Mouse (Mus musculus): ENCODE data around the gene Phactr2. TPM values are rescaled to one million over a fixed set of nuclear protein-coding genes. Genes with fewer than 3 reads are reported as not detected.
"Not testable (repeated sequence)": the region's sequence is repeated elsewhere in the genome, so short reads cannot be mapped to it uniquely, and the experiment has no call there.

The Phactr2 gene
- polyA plus RNA-seq, 1 experiment from 2014 or later, result 70.5 TPM

GRCm38 (mm10) chr10:13468025-13468529, 6.1 kb downstream of the Phactr2 start:
- H3K4me2 ChIP-seq; H3K9ac ChIP-seq (ENCODE audit: low read depth, low read length); H3K4me1 ChIP-seq (ENCODE audit: control insufficient read depth, insufficient read depth, low read length); H3K9me3 ChIP-seq (replicated peaks; ENCODE audit: control insufficient read depth, low read length); H3K36me3 ChIP-seq (ENCODE audit: control insufficient read depth, insufficient read depth, low read length); ATAC-seq (replicated peaks; ENCODE audit: insufficient number of reproducible peaks, low FRiP score, low TSS enrichment); H3K27ac ChIP-seq (ENCODE audit: low read depth, low read length); H3K4me3 ChIP-seq (ENCODE audit: low read depth, low read length): not testable (repeated sequence)
- 71% methylated on average over 6 of the region's 6 CpGs for WGBS (ENCODE audit: insufficient replicate concordance)
- peaks cover 13% of the 10 kb centered on the region for H3K27me3 ChIP-seq (ENCODE audit: control insufficient read depth, insufficient read depth, low read length)

DNA sequence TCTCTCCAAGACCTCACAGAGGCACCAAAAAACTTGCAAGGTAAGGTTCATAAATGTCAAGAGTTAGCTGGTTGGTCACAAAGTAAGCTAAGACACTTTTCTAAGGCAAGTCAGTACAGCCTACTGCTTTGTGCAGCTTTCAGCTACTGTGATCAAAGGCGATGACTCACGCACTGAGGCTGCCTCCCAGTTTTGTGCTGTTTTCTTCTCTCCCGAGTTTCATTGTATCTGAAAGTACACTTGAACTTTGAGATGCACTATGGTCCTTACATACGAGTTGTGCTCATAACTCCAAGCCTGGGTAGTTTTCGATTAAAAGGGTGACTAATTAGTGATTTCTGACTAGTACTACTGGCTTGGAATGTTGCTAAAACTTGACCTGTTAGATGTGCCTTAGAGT, 7.3 kb downstream of the Phactr2 start:
- H3K36me3 ChIP-seq (ENCODE audit: control insufficient read depth, insufficient read depth, low read length), result no peaks in the 10 kb centered on the region
- no peak for ATAC-seq (replicated peaks; ENCODE audit: insufficient number of reproducible peaks, low FRiP score, low TSS enrichment)
- H3K27ac ChIP-seq (ENCODE audit: low read depth, low read length), result no peak overlapping the region
- H3K27me3 ChIP-seq (ENCODE audit: control insufficient read depth, insufficient read depth, low read length), result peaks cover 3% of the 10 kb centered on the region; the same call in 1 of the 2 replicates
- H3K4me1 ChIP-seq (ENCODE audit: control insufficient read depth, insufficient read depth, low read length), result no peaks in the 10 kb centered on the region
- no peak overlapping the region for H3K9ac ChIP-seq (ENCODE audit: low read depth, low read length)
- H3K4me2 ChIP-seq, result no peak overlapping the region
- H3K9me3 ChIP-seq (replicated peaks; ENCODE audit: control insufficient read depth, low read length), result 0 out of 2 replicates have a peak, but pooled peaks cover 3% of the 10 kb centered on the region
- 63% methylated on average over 5 of the region's 5 CpGs for WGBS (ENCODE audit: insufficient replicate concordance)
- no peak overlapping the region for H3K4me3 ChIP-seq (ENCODE audit: low read depth, low read length)

GRCm38 (mm10) chr10:13464295-13464694, 9.9 kb downstream of the Phactr2 start:
- whole genome bisulfite sequencing (ENCODE audit: insufficient replicate concordance), result 85% methylated on average over 3 of the region's 3 CpGs
- H3K4me1 ChIP-seq (ENCODE audit: control insufficient read depth, insufficient read depth, low read length); ATAC-seq (replicated peaks; ENCODE audit: insufficient number of reproducible peaks, low FRiP score, low TSS enrichment); H3K27me3 ChIP-seq (ENCODE audit: control insufficient read depth, insufficient read depth, low read length); H3K9me3 ChIP-seq (replicated peaks; ENCODE audit: control insufficient read depth, low read length); H3K4me2 ChIP-seq; H3K36me3 ChIP-seq (ENCODE audit: control insufficient read depth, insufficient read depth, low read length); H3K27ac ChIP-seq (ENCODE audit: low read depth, low read length); H3K4me3 ChIP-seq (ENCODE audit: low read depth, low read length); H3K9ac ChIP-seq (ENCODE audit: low read depth, low read length): not testable (repeated sequence)

DNA sequence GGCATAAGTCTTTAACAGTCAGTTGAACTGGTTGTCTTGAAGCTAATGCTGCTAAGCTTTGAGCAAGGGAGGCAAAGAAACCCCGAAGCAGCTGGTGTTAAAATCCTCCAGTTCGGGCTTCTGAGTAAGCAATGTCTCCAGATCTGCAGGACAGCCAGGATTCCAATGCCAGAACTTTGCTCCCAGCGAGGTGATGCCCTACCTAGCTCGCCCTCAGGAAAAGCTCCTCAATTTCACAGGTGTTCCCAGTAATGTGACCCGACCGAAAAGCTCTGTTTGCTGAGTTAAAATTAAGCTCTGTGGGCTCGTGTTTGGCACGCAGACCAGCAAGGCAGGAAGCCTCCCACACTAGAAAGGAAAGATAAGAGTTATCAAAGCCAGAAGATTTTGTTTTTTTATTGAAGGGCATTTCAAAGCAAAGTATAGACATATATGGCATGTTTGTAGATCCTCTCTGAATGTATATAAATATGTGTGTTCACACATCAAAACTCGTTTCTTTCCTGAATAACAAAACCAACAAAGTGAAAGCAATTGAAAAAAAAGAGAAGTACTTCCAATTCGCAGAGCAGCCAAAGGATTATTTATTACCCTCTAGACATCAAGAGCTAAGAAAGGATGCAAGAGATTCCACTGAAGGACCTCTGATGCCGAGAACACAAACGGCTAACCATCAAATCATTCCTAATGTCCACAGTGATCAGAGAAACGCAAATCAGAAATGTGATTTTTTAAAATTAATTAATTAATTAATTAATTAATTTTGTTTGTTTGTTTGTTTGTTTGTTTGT, 20.8 kb downstream of the Phactr2 start:
- Histone ChIP-seq H3K4me1 (ENCODE audit: control insufficient read depth, insufficient read depth, low read length) (no peaks in the 10 kb centered on the region), H3K9ac (ENCODE audit: low read depth, low read length) (no peak overlapping the region), H3K4me3 (ENCODE audit: low read depth, low read length) (no peak overlapping the region), H3K27me3 (ENCODE audit: control insufficient read depth, insufficient read depth, low read length) (no peaks in the 10 kb centered on the region), H3K27ac (ENCODE audit: low read depth, low read length) (no peak overlapping the region), H3K36me3 (ENCODE audit: control insufficient read depth, insufficient read depth, low read length) (no peaks in the 10 kb centered on the region), H3K9me3 (replicated peaks; ENCODE audit: control insufficient read depth, low read length) (no peaks in the 10 kb centered on the region), H3K4me2 (no peak overlapping the region)
- whole genome bisulfite sequencing (ENCODE audit: insufficient replicate concordance), result 61% methylated on average over 13 of the region's 13 CpGs
- no peak for ATAC-seq (replicated peaks; ENCODE audit: insufficient number of reproducible peaks, low FRiP score, low TSS enrichment)

GRCm38 (mm10) chr10:13451640-13452039, 22.6 kb downstream of the Phactr2 start:
- no peaks in the 10 kb centered on the region for H3K36me3 ChIP-seq (ENCODE audit: control insufficient read depth, insufficient read depth, low read length)
- no peak overlapping the region for H3K9ac ChIP-seq (ENCODE audit: low read depth, low read length)
- no peak overlapping the region for H3K27ac ChIP-seq (ENCODE audit: low read depth, low read length)
- ATAC-seq (replicated peaks; ENCODE audit: insufficient number of reproducible peaks, low FRiP score, low TSS enrichment), result no peak
- 79% methylated on average over 6 of the region's 6 CpGs for WGBS (ENCODE audit: insufficient replicate concordance)
- no peak overlapping the region for H3K4me2 ChIP-seq
- no peaks in the 10 kb centered on the region for H3K27me3 ChIP-seq (ENCODE audit: control insufficient read depth, insufficient read depth, low read length)
- 0 out of 2 replicates have a peak, but pooled peaks cover under 1% of the 10 kb centered on the region for H3K4me1 ChIP-seq (ENCODE audit: control insufficient read depth, insufficient read depth, low read length)
- no peak overlapping the region for H3K4me3 ChIP-seq (ENCODE audit: low read depth, low read length)
- H3K9me3 ChIP-seq (replicated peaks; ENCODE audit: control insufficient read depth, low read length), result no peaks in the 10 kb centered on the region

GRCm38 (mm10) chr10:13448283-13449045, 25.7 kb downstream of the Phactr2 start:
- Histone ChIP-seq H3K9me3 (replicated peaks; ENCODE audit: control insufficient read depth, low read length) (no peaks in the 10 kb centered on the region), H3K4me3 (ENCODE audit: low read depth, low read length) (no peak overlapping the region), H3K4me1 (ENCODE audit: control insufficient read depth, insufficient read depth, low read length) (0 out of 2 replicates have a peak, but pooled peaks cover 3% of the 10 kb centered on the region), H3K9ac (ENCODE audit: low read depth, low read length) (no peak overlapping the region), H3K27ac (ENCODE audit: low read depth, low read length) (no peak overlapping the region), H3K4me2 (no peak overlapping the region), H3K36me3 (ENCODE audit: control insufficient read depth, insufficient read depth, low read length) (no peaks in the 10 kb centered on the region), H3K27me3 (ENCODE audit: control insufficient read depth, insufficient read depth, low read length) (no peaks in the 10 kb centered on the region)
- WGBS (ENCODE audit: insufficient replicate concordance), result 78% methylated on average over 7 of the region's 7 CpGs
- ATAC-seq (replicated peaks; ENCODE audit: insufficient number of reproducible peaks, low FRiP score, low TSS enrichment), result no peak

DNA sequence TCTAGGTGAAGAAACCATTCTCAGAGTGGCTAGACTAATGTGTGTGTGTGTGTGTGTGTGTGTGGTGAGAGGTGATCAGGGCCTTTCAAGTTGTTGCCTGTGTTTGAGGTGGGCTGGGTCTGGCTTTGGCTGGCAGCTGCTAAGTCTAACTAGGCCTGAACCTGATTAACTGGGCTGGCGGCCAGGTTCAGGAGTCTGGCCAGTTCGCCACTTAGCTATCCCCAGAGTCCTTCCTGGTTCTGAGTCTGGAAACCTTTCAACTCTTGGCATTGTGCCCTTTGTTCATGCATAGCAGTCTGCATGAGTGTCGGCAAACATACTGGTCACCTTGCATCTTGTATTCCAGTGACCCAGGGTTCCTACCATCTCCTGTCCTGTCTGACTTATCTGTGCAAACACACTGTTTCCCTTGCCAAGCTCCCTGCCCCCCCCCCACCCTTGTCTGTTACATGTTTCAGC, 27.4 kb downstream of the Phactr2 start:
- H3K9ac ChIP-seq (ENCODE audit: low read depth, low read length), result no peak overlapping the region
- no peaks in the 10 kb centered on the region for H3K9me3 ChIP-seq (replicated peaks; ENCODE audit: control insufficient read depth, low read length)
- 28% methylated on average over 3 of the region's 3 CpGs for WGBS (ENCODE audit: insufficient replicate concordance)
- H3K4me1 ChIP-seq (ENCODE audit: control insufficient read depth, insufficient read depth, low read length), result 0 out of 2 replicates have a peak, but pooled peaks cover 3% of the 10 kb centered on the region
- no peak overlapping the region for H3K27ac ChIP-seq (ENCODE audit: low read depth, low read length)
- H3K36me3 ChIP-seq (ENCODE audit: control insufficient read depth, insufficient read depth, low read length), result no peaks in the 10 kb centered on the region
- H3K4me2 ChIP-seq, result no peak overlapping the region
- peak; percentile 66; the same call in 1 of the 2 replicates for ATAC-seq (replicated peaks; ENCODE audit: insufficient number of reproducible peaks, low FRiP score, low TSS enrichment)
- H3K27me3 ChIP-seq (ENCODE audit: control insufficient read depth, insufficient read depth, low read length), result no peaks in the 10 kb centered on the region
- H3K4me3 ChIP-seq (ENCODE audit: low read depth, low read length), result no peak overlapping the region

DNA sequence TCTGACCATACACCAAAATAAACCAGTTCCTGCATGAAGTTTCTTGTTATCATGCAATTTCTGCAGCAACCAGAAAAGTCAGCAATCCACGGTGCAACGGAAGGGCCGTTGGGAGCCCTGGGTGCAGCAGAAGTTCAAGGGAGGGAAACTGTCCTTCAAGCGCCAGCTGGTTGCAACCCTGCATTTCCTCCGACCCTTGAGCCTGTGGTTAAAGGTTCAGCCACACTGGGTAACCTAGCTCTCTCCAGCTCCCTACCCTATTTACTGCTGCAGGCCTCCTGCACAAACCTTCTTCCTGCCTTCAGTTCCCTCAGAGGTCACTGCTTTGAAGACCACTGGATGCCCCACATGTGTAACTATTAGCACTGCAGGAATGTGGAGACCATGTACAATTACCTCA, 30.0 kb downstream of the Phactr2 start:
- Histone ChIP-seq H3K9ac (ENCODE audit: low read depth, low read length) (no peak overlapping the region), H3K36me3 (ENCODE audit: control insufficient read depth, insufficient read depth, low read length) (no peaks in the 10 kb centered on the region), H3K4me1 (ENCODE audit: control insufficient read depth, insufficient read depth, low read length) (0 out of 2 replicates have a peak, but pooled peaks cover 3% of the 10 kb centered on the region), H3K4me3 (ENCODE audit: low read depth, low read length) (no peak overlapping the region), H3K27ac (ENCODE audit: low read depth, low read length) (no peak overlapping the region), H3K4me2 (no peak overlapping the region), H3K27me3 (ENCODE audit: control insufficient read depth, insufficient read depth, low read length) (no peaks in the 10 kb centered on the region), H3K9me3 (replicated peaks; ENCODE audit: control insufficient read depth, low read length) (no peaks in the 10 kb centered on the region)
- ATAC-seq (replicated peaks; ENCODE audit: insufficient number of reproducible peaks, low FRiP score, low TSS enrichment), result no peak
- WGBS (ENCODE audit: insufficient replicate concordance), result 87% methylated on average over 5 of the region's 5 CpGs
